Mouse (Mus musculus) lung, adult 2 months (tissue): Measurements from ENCODE around the gene Gpr119.

Experiments
- CTCF ChIP-seq: fragments of 200-500 bp; IDR thresholded peaks from 2 replicates; pipeline ENCODE4 v1.5.1; 2011; ENCODE audit warnings: mild to moderate bottlenecking, low read length, control low read depth; ENCODE audit not compliant: insufficient read depth
- POLR2A ChIP-seq: fragments of 200-500 bp; IDR thresholded peaks from 2 replicates; pipeline ENCODE4 v1.6.1; 2011; ENCODE audit warnings: low read depth, mild to moderate bottlenecking, control low read depth, low read length, borderline replicate concordance; ENCODE audit errors: extremely low read depth

DNA sequence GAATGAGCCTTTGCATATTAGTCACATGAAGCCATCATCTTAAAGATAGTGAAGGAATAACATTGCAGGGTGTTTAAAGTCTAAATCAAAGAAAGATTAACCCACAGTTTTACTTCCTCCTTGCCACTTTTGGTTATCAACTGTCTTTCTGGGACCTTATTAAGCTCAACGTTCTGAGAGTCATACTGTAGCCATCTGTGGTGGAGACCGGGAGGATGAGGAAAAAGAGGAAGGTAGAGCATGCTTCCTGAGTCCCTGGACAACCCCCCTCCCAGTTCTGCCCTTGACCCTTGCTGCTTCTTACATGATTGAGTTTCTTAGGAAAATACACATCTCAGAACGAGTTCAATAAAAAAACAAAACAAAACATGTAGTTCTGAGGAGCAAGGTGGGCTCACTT lies 2.6 kb downstream of the Gpr119 start:
- TF ChIP-seq POLR2A (no peak), CTCF (no peak)
